Mouse (Mus musculus): Measurements from ENCODE around the gene Diras2. TPM values are rescaled to one million over a fixed set of nuclear protein-coding genes. Genes with fewer than 3 reads are reported as not detected.

Gene Diras2
- polyA plus RNA-seq, 1 experiment: 0.08 TPM

GRCm38 (mm10) chr13:52574311-52574710 is 43.2 kb upstream of the Diras2 start:
- no peak for TF ChIP-seq CTCF (conservative IDR thresholded peaks at IDR 0.05; ENCODE audit: insufficient read depth, insufficient read length, low read depth, low read length)
- TF ChIP-seq POLR2A (IDR thresholded peaks at IDR 0.05; ENCODE audit: low read depth, low read length): no peak
- 85% methylated on average over 2 of the region's 2 CpGs for WGBS

GRCm38 (mm10) chr13:52572451-52573446 is 41.7 kb upstream of the Diras2 start:
- Histone ChIP-seq H3K4me3 (ENCODE audit: insufficient read depth, low read depth, low read length) (no peak overlapping the region), H3K27ac (ENCODE audit: insufficient read depth, low read depth, low read length) (no peak overlapping the region), H3K27me3 (replicated peaks; ENCODE audit: control insufficient read depth, insufficient read depth, low read length) (no peaks in the 10 kb centered on the region), H3K36me3 (ENCODE audit: control insufficient read depth, insufficient read depth, low read length) (no peaks in the 10 kb centered on the region), H3K4me1 (ENCODE audit: control insufficient read depth, insufficient read depth, low read length) (no peaks in the 10 kb centered on the region)
- 68% methylated on average over 9 of the region's 9 CpGs for WGBS
- no peak for TF ChIP-seq POLR2A (IDR thresholded peaks at IDR 0.05; ENCODE audit: low read depth, low read length)
- no peak for TF ChIP-seq CTCF (conservative IDR thresholded peaks at IDR 0.05; ENCODE audit: insufficient read depth, insufficient read length, low read depth, low read length)
- DNase-seq: peak; percentile 19

More at GRCm38 (mm10) chr13:52574311-52574710, 43.2 kb upstream of the Diras2 start:
- no peaks in the 10 kb centered on the region for H3K27me3 ChIP-seq (replicated peaks; ENCODE audit: control insufficient read depth, insufficient read depth, low read length)
- no peaks in the 10 kb centered on the region for H3K36me3 ChIP-seq (ENCODE audit: control insufficient read depth, insufficient read depth, low read length)
- no peak for DNase-seq
- H3K4me3 ChIP-seq (ENCODE audit: insufficient read depth, low read depth, low read length): no peak overlapping the region
- H3K4me1 ChIP-seq (ENCODE audit: control insufficient read depth, insufficient read depth, low read length): no peaks in the 10 kb centered on the region
- H3K27ac ChIP-seq (ENCODE audit: insufficient read depth, low read depth, low read length): no peak overlapping the region

- Histone ChIP-seq H3K36me3 (ENCODE audit: control insufficient read depth, insufficient read depth, low read length) (no peaks in the 10 kb centered on the region), H3K27me3 (replicated peaks; ENCODE audit: control insufficient read depth, insufficient read depth, low read length) (no peaks in the 10 kb centered on the region), H3K4me1 (ENCODE audit: control insufficient read depth, insufficient read depth, low read length) (no peaks in the 10 kb centered on the region), H3K27ac (ENCODE audit: insufficient read depth, low read depth, low read length) (no peak overlapping the region), H3K4me3 (ENCODE audit: insufficient read depth, low read depth, low read length) (no peak overlapping the region)
- TF ChIP-seq CTCF (conservative IDR thresholded peaks at IDR 0.05; ENCODE audit: insufficient read depth, insufficient read length, low read depth, low read length) (no peak), POLR2A (IDR thresholded peaks at IDR 0.05; ENCODE audit: low read depth, low read length) (no peak)
- DNase-seq: no peak
- WGBS: 68% methylated on average over 11 of the region's 11 CpGs
These were observed 40.7 kb upstream of the Diras2 start for GRCm38 (mm10) chr13:52571591-52572384.

- Histone ChIP-seq H3K27me3 (replicated peaks; ENCODE audit: control insufficient read depth, insufficient read depth, low read length) (no peaks in the 10 kb centered on the region), H3K36me3 (ENCODE audit: control insufficient read depth, insufficient read depth, low read length) (no peaks in the 10 kb centered on the region), H3K27ac (ENCODE audit: insufficient read depth, low read depth, low read length) (no peak overlapping the region), H3K4me1 (ENCODE audit: control insufficient read depth, insufficient read depth, low read length) (no peaks in the 10 kb centered on the region), H3K4me3 (ENCODE audit: insufficient read depth, low read depth, low read length) (no peak overlapping the region)
- TF ChIP-seq CTCF (conservative IDR thresholded peaks at IDR 0.05; ENCODE audit: insufficient read depth, insufficient read length, low read depth, low read length) (no peak), POLR2A (IDR thresholded peaks at IDR 0.05; ENCODE audit: low read depth, low read length) (no peak)
- 94% methylated on average over 9 of the region's 9 CpGs for WGBS
- DNase-seq: no peak
These were observed 39.2 kb upstream of the Diras2 start for GRCm38 (mm10) chr13:52570276-52570675.

- H3K27me3 ChIP-seq (replicated peaks; ENCODE audit: control insufficient read depth, insufficient read depth, low read length): no peaks in the 10 kb centered on the region
These were observed 38.2 kb upstream of the Diras2 start for GRCm38 (mm10) chr13:52569194-52569769.

GRCm38 (mm10) chr13:52566777-52567176 is 35.7 kb upstream of the Diras2 start:
- H3K36me3 ChIP-seq (ENCODE audit: control insufficient read depth, insufficient read depth, low read length): no peaks in the 10 kb centered on the region
- no peak overlapping the region for H3K4me3 ChIP-seq (ENCODE audit: insufficient read depth, low read depth, low read length)
- WGBS: 76% methylated on average over 7 of the region's 7 CpGs
- H3K27ac ChIP-seq (ENCODE audit: insufficient read depth, low read depth, low read length): no peak overlapping the region
- no peaks in the 10 kb centered on the region for H3K27me3 ChIP-seq (replicated peaks; ENCODE audit: control insufficient read depth, insufficient read depth, low read length)
- H3K4me1 ChIP-seq (ENCODE audit: control insufficient read depth, insufficient read depth, low read length): no peaks in the 10 kb centered on the region
- TF ChIP-seq CTCF (conservative IDR thresholded peaks at IDR 0.05; ENCODE audit: insufficient read depth, insufficient read length, low read depth, low read length) (no peak), POLR2A (IDR thresholded peaks at IDR 0.05; ENCODE audit: low read depth, low read length) (no peak)
- no peak for DNase-seq

More at GRCm38 (mm10) chr13:52569194-52569769, 38.2 kb upstream of the Diras2 start:
- Histone ChIP-seq H3K36me3 (ENCODE audit: control insufficient read depth, insufficient read depth, low read length) (no peaks in the 10 kb centered on the region), H3K4me1 (ENCODE audit: control insufficient read depth, insufficient read depth, low read length) (no peaks in the 10 kb centered on the region), H3K27ac (ENCODE audit: insufficient read depth, low read depth, low read length) (no peak overlapping the region), H3K4me3 (ENCODE audit: insufficient read depth, low read depth, low read length) (no peak overlapping the region)
- peak; percentile 9 for DNase-seq
- no peak for TF ChIP-seq POLR2A (IDR thresholded peaks at IDR 0.05; ENCODE audit: low read depth, low read length)
- TF ChIP-seq CTCF (conservative IDR thresholded peaks at IDR 0.05; ENCODE audit: insufficient read depth, insufficient read length, low read depth, low read length): no peak
- WGBS: 41% methylated on average over 8 of the region's 8 CpGs

Data from kidney, adult 2 months (tissue).